Mouse (Mus musculus) frontal cortex, adult 2 months (tissue): ENCODE measurements around the gene Gm20388. TPM values are rescaled to one million over a fixed set of nuclear protein-coding genes. Genes with fewer than 3 reads are reported as not detected.
A peak's percentile ranks its signal among the peaks of the same experiment; 100 is the strongest.

Experiments used
- DNase-seq, 2 experiments: peaks; one replicate each; pipeline ENCODE4 v3.0.0; 2022; ENCODE audit warnings: low spot score in 1 of 2; ENCODE audit errors: extremely low spot score in 1 of 2
- polyA plus RNA-seq: library from polyadenylated mRNA; depleted of rRNA; stranded (reverse); fragments of >200 nt; gene quantifications from 2 replicates; pipeline ENCODE4 v1.2.3, GENCODE M21; 2012

Gene Gm20388
- polyA plus RNA-seq, 1 experiment: 22.2 TPM

- DNase-seq: no peak
Observed at GRCm38 (mm10) chr8:120297000-120297399, 386.4 kb downstream of the Gm20388 start.

- DNase-seq: no peak
Observed at GRCm38 (mm10) chr8:120298601-120299532, 388.2 kb downstream of the Gm20388 start.

GRCm38 (mm10) chr8:120300601-120301141 lies 390.0 kb downstream of the Gm20388 start:
- DNase-seq: peak; percentile 72 to 85

GRCm38 (mm10) chr8:120302941-120303675 lies 392.5 kb downstream of the Gm20388 start:
- no peak for DNase-seq

GRCm38 (mm10) chr8:120304097-120304496 lies 393.5 kb downstream of the Gm20388 start:
- no peak for DNase-seq

GRCm38 (mm10) chr8:120305800-120306385 lies 395.3 kb downstream of the Gm20388 start:
- DNase-seq: no peak

GRCm38 (mm10) chr8:120307103-120307502 lies 396.5 kb downstream of the Gm20388 start:
- DNase-seq: no peak

GRCm38 (mm10) chr8:120307528-120307927 lies 396.9 kb downstream of the Gm20388 start:
- no peak for DNase-seq

- no peak for DNase-seq
Observed at GRCm38 (mm10) chr8:120308131-120308530, 397.5 kb downstream of the Gm20388 start.

- DNase-seq: no peak
Observed at GRCm38 (mm10) chr8:120308553-120308952, 397.9 kb downstream of the Gm20388 start.

GRCm38 (mm10) chr8:120309326-120309725 lies 398.7 kb downstream of the Gm20388 start:
- DNase-seq: no peak

- no peak for DNase-seq
Observed at GRCm38 (mm10) chr8:120310063-120310462, 399.4 kb downstream of the Gm20388 start.

- DNase-seq: no peak
Observed at GRCm38 (mm10) chr8:120312452-120312851, 401.8 kb downstream of the Gm20388 start.

- DNase-seq: no peak
Observed at GRCm38 (mm10) chr8:120313674-120314073, 403.0 kb downstream of the Gm20388 start.

GRCm38 (mm10) chr8:120314932-120315331 lies 404.3 kb downstream of the Gm20388 start:
- no peak for DNase-seq

- DNase-seq: no peak
Observed at GRCm38 (mm10) chr8:120315644-120316043, 405.0 kb downstream of the Gm20388 start.

GRCm38 (mm10) chr8:120316707-120317106 lies 406.1 kb downstream of the Gm20388 start:
- no peak for DNase-seq

GRCm38 (mm10) chr8:120317118-120317824 lies 406.6 kb downstream of the Gm20388 start:
- peak in 1 of 2 experiments; percentile 59 for DNase-seq

- no peak for DNase-seq
Observed at GRCm38 (mm10) chr8:120318476-120318991, 407.9 kb downstream of the Gm20388 start.

GRCm38 (mm10) chr8:120319449-120319848 lies 408.8 kb downstream of the Gm20388 start:
- DNase-seq: peak in 1 of 2 experiments; percentile 84
